Mouse (Mus musculus) embryonic facial prominence, embryonic 13.5 days (tissue): ENCODE data around the gene Nol12. TPM values are rescaled to one million over a fixed set of nuclear protein-coding genes. Genes with fewer than 3 reads are reported as not detected.

ENCODE experiments used
- ATAC-seq: fragments of 200-750 bp; cut with Nextera tagmentation; 2 replicates; pipeline ENCODE4 v1.8.0; 2017; ENCODE audit warnings: low read depth; ENCODE audit not compliant: insufficient number of reproducible peaks, insufficient read depth, low FRiP score, low TSS enrichment
- H3K27ac ChIP-seq: fragments of 300-500 bp; sonication (generic); 2 replicates; pipeline ENCODE4 v1.5.1; 2015; ENCODE audit warnings: moderate library complexity, mild to moderate bottlenecking, inconsistent platforms
- H3K27me3 ChIP-seq: fragments of 300-500 bp; sonication (generic); 2 replicates; pipeline ENCODE4 v1.6.1; 2015; ENCODE audit warnings: mild to moderate bottlenecking, inconsistent platforms
- H3K36me3 ChIP-seq: fragments of 300-500 bp; sonication (generic); 2 replicates; pipeline ENCODE4 v1.6.1; 2015; ENCODE audit warnings: mild to moderate bottlenecking, inconsistent platforms
- H3K4me1 ChIP-seq: fragments of 300-500 bp; sonication (generic); 2 replicates; pipeline ENCODE4 v1.6.1; 2015; ENCODE audit warnings: inconsistent platforms
- H3K4me2 ChIP-seq: fragments of 300-500 bp; sonication (generic); 2 replicates; pipeline ENCODE4 v1.6.1; 2015; ENCODE audit warnings: moderate library complexity, mild to moderate bottlenecking, inconsistent platforms
- H3K4me3 ChIP-seq: fragments of 300-500 bp; sonication (generic); 2 replicates; pipeline ENCODE4 v1.5.1; 2015; ENCODE audit warnings: mild to moderate bottlenecking, inconsistent platforms
- H3K9ac ChIP-seq: fragments of 300-500 bp; sonication (generic); 2 replicates; pipeline ENCODE4 v1.6.1; 2015; ENCODE audit warnings: mild to moderate bottlenecking, inconsistent platforms
- H3K9me3 ChIP-seq: fragments of 300-500 bp; sonication (generic); 2 replicates; pipeline ENCODE4 v1.6.1; 2016; ENCODE audit warnings: inconsistent platforms
- WGBS: fragments of 180-500 bp; shearing (Covaris S2); methylation state at CpG from one replicate; pipeline ENCODE4 v1.1.7; 2015; ENCODE audit warnings: mixed read lengths; 5-methylcytosine and 5-hydroxymethylcytosine counted together
- microRNA-seq: library from miRNA; unstranded; fragments of <30 nt; microRNA quantifications from one replicate; pipeline ENCODE4, GENCODE M21; 2016
- polyA plus RNA-seq: library from polyadenylated mRNA; unstranded; fragments of >200 nt; fragmentation: Nextera tagmentation; extraction: Ambion mirVana; gene quantifications from 2 replicates; pipeline ENCODE4 v1.2.1, GENCODE M21; 2015

The Nol12 gene
- polyA plus RNA-seq, 1 experiment from 2014 or later, result 54.1 TPM

DNA sequence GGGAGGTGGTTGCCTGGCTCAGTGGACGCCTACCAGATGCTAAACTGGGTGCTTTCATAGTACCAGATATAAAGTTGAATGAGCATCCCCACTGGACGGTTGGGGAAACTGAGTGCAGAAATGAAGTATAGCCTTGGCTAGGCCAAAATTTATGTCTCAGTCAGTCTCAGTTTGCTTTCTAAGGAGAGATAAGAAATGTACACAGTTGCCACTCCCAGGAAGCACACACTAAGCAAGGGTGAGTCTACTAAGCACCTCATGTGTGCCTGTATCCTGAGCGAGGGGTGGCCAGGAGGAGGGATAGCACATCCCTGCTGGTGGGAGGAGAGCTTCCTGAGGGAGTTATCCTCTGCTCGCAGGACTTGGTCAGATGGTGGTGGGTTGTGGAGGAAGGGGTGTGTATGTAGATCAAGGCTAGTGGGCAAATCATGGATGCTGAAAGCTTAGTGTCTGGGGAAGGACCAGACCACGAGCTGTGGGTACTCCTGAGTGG is 49.6 kb downstream of the Nol12 start:
- peaks cover 22% of the 10 kb centered on the region for H3K36me3 ChIP-seq
- peak overlapping the region; percentile 94 for H3K9ac ChIP-seq
- peak overlapping the region; percentile 94 for H3K4me2 ChIP-seq
- H3K4me3 ChIP-seq, result peak overlapping the region; percentile 97
- no peak for ATAC-seq
- H3K4me1 ChIP-seq, result peaks cover 71% of the 10 kb centered on the region
- WGBS, result 43% methylated on average over 5 of the region's 5 CpGs
- H3K27ac ChIP-seq, result peak overlapping the region; percentile 90
- H3K9me3 ChIP-seq, result no peaks in the 10 kb centered on the region
- no peaks in the 10 kb centered on the region for H3K27me3 ChIP-seq

- Histone ChIP-seq H3K27ac (0 out of 2 replicates have a peak overlapping the region, but pooled peaks have one; percentile 16), H3K4me1 (peaks cover 61% of the 10 kb centered on the region), H3K4me3 (no peak overlapping the region), H3K9ac (peak overlapping the region; percentile 51), H3K36me3 (peaks cover 45% of the 10 kb centered on the region), H3K27me3 (no peaks in the 10 kb centered on the region), H3K9me3 (no peaks in the 10 kb centered on the region), H3K4me2 (no peak overlapping the region)
- WGBS, result 58% methylated on average over 11 of the region's 11 CpGs
- ATAC-seq, result no peak
Measured at GRCm38 (mm10) chr15:78986536-78987220, 51.9 kb downstream of the Nol12 start.

- Histone ChIP-seq H3K4me2 (no peak overlapping the region), H3K27ac (peak overlapping the region; percentile 51), H3K4me3 (no peak overlapping the region), H3K9ac (0 out of 2 replicates have a peak overlapping the region, but pooled peaks have one; percentile 46), H3K27me3 (no peaks in the 10 kb centered on the region), H3K4me1 (peaks cover 52% of the 10 kb centered on the region), H3K9me3 (no peaks in the 10 kb centered on the region), H3K36me3 (peaks cover 64% of the 10 kb centered on the region)
- WGBS, result 61% methylated on average over 14 of the region's 14 CpGs
- no peak for ATAC-seq
Measured at GRCm38 (mm10) chr15:78988499-78988971, 53.8 kb downstream of the Nol12 start.

- 81% methylated on average over 14 of the region's 14 CpGs for WGBS
- no peak overlapping the region; the same call in 1 of the 2 replicates for H3K27ac ChIP-seq
- no peak for ATAC-seq
- H3K9ac ChIP-seq, result no peak overlapping the region
- H3K4me2 ChIP-seq, result no peak overlapping the region
- no peaks in the 10 kb centered on the region for H3K27me3 ChIP-seq
- H3K4me1 ChIP-seq, result peaks cover 43% of the 10 kb centered on the region
- no peaks in the 10 kb centered on the region for H3K9me3 ChIP-seq
- no peak overlapping the region for H3K4me3 ChIP-seq
- peaks cover 73% of the 10 kb centered on the region for H3K36me3 ChIP-seq
Measured at GRCm38 (mm10) chr15:78989152-78990092, 54.7 kb downstream of the Nol12 start.

DNA sequence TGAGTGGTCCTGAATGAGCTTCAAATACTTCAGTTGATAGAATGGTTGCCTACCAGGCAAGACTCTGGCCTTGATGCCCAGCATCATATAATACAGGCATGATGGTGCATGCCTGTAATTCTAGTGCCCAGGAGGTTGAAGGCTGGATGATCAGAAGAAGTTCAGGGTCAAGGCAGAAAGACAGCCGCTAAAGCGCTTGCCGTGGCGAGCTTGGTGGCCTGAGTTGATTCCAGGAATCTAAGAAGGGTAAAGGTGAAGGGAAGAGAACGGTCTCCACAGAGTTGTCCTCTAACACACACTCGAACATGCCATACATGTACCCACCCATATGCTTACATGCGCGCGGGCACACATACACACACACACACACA is 55.3 kb downstream of the Nol12 start:
- H3K9me3 ChIP-seq, result no peaks in the 10 kb centered on the region
- H3K36me3 ChIP-seq, result peaks cover 79% of the 10 kb centered on the region
- H3K27ac ChIP-seq, result no peak overlapping the region
- H3K9ac ChIP-seq, result no peak overlapping the region
- peaks cover 36% of the 10 kb centered on the region for H3K4me1 ChIP-seq
- WGBS, result 96% methylated on average over 9 of the region's 9 CpGs
- no peak overlapping the region for H3K4me3 ChIP-seq
- no peaks in the 10 kb centered on the region for H3K27me3 ChIP-seq
- no peak overlapping the region for H3K4me2 ChIP-seq
- ATAC-seq, result no peak

DNA sequence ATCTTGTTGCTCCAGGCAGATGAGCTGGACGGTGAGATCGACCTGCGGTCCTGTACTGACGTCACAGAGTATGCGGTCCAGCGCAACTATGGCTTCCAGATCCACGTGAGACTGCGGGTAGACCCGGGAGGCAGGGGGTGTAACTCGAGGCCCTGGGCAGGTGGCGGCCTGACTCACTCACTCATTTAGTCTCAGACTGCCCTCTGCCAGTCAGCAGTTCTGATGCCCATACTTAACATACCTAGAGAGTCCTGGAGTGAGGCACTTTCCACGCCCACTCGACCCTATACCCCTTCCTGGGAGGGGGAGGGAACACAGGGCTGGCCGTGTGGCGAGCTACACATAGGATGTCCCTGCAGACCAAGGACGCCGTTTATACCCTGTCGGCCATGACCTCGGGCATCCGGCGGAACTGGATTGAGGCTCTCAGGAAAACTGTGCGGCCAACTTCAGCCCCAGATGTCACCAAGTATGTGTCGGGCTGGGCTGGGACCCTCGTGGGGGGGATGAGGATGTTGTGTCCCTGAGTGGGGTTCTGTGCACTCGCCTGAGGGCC is 56.3 kb downstream of the Nol12 start:
- WGBS, result 91% methylated on average over 25 of the region's 25 CpGs
- no peak overlapping the region for H3K27ac ChIP-seq
- no peaks in the 10 kb centered on the region for H3K9me3 ChIP-seq
- no peak for ATAC-seq
- no peak overlapping the region for H3K4me2 ChIP-seq
- H3K36me3 ChIP-seq, result peaks cover 89% of the 10 kb centered on the region
- peaks cover 28% of the 10 kb centered on the region for H3K4me1 ChIP-seq
- no peaks in the 10 kb centered on the region for H3K27me3 ChIP-seq
- H3K9ac ChIP-seq, result no peak overlapping the region; the same call in 1 of the 2 replicates
- H3K4me3 ChIP-seq, result no peak overlapping the region

DNA sequence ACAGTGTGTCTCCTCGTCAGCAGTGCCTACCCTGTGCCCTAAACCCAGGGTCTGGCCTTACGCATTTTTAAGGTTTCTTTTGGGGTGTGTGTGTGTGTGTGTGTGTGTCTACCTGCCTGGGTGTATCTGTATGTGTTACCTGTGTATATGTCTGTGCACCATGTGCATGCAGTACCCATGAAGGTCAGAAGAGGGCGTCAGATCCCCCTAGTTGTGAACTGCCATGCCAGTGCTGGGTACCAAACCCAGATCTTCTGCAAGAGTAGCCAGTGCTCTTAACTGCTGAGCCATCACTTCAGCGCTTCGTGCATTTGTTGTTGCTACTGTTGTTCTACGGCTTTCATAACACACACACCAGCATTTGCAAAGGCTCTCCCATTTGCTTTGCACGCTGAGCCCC is 57.5 kb downstream of the Nol12 start:
- no peaks in the 10 kb centered on the region for H3K9me3 ChIP-seq
- H3K36me3 ChIP-seq, result peaks cover 97% of the 10 kb centered on the region
- 92% methylated on average over 7 of the region's 7 CpGs for WGBS

DNA sequence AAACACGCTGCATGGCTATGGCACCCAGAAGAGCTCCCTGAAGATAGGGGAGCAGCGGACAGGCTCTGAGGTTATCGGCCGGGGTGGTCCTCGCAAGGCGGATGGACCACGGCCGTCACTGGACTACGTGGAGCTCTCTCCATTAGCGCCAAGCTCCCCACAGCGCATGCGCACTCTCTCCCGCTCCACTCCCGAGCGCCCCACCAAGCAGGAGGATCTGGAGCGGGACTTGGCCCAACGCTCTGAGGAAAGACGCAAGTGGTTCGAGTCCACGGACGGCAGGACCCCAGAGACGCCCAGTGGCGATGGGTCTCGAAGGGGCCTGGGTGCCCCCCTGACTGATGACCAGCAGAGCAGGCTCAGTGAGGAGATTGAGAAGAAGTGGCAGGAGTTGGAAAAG is 58.2 kb downstream of the Nol12 start:
- Histone ChIP-seq H3K4me3 (no peak overlapping the region), H3K4me2 (no peak overlapping the region), H3K4me1 (peaks cover 13% of the 10 kb centered on the region), H3K27ac (no peak overlapping the region), H3K36me3 (peaks cover 98% of the 10 kb centered on the region), H3K27me3 (no peaks in the 10 kb centered on the region), H3K9me3 (no peaks in the 10 kb centered on the region), H3K9ac (no peak overlapping the region)
- ATAC-seq, result no peak
- WGBS, result 96% methylated on average over 24 of the region's 24 CpGs

More for the DNA sequence above, 57.5 kb downstream of the Nol12 start:
- Histone ChIP-seq H3K4me1 (peaks cover 16% of the 10 kb centered on the region), H3K27me3 (no peaks in the 10 kb centered on the region), H3K9ac (no peak overlapping the region), H3K4me3 (no peak overlapping the region), H3K27ac (no peak overlapping the region), H3K4me2 (no peak overlapping the region)
- no peak for ATAC-seq

Small RNA genes within 50 kb of the gene (microRNA-seq; reads per million reads assigned to microRNA genes)
- not detected for gene Mir6955

Other genes with a start within 250 kb of the Nol12 start
- gene Elfn2, start 216.2 kb upstream of the Nol12 start, polyA plus RNA-seq, result 0.06 TPM in 1 of 2 replicates, not detected in the other
- gene Mfng, start 161.5 kb upstream of the Nol12 start, polyA plus RNA-seq, result 16.1 and 18.8 TPM in 2 replicates
- gene Card10, start 131.9 kb upstream of the Nol12 start, polyA plus RNA-seq, result 3.0 and 3.2 TPM in 2 replicates
- 25.2 and 28.6 TPM in 2 replicates for gene Cdc42ep1, start 92.3 kb upstream of the Nol12 start, polyA plus RNA-seq
- gene Lgals2, start 79.4 kb upstream of the Nol12 start, polyA plus RNA-seq, result 1.3 TPM in 1 of 2 replicates, not detected in the other
- gene Gga1, start 57.7 kb upstream of the Nol12 start, polyA plus RNA-seq, result 42.5 and 51.8 TPM in 2 replicates
- 0.18 and 0.25 TPM in 2 replicates for gene Gm49510, start 35.3 kb upstream of the Nol12 start, polyA plus RNA-seq
- 53.3 and 54.4 TPM in 2 replicates for gene Sh3bp1, start 35.2 kb upstream of the Nol12 start, polyA plus RNA-seq
- gene Pdxp, start 21.0 kb upstream of the Nol12 start, polyA plus RNA-seq, result 18.7 and 23.2 TPM in 2 replicates
- 2,193 and 2,304 TPM in 2 replicates for gene Lgals1, start 8.2 kb upstream of the Nol12 start, polyA plus RNA-seq
- 37.8 and 38.7 TPM in 2 replicates for gene Triobp, start 12.8 kb downstream of the Nol12 start, polyA plus RNA-seq
- gene H1f0, start 93.5 kb downstream of the Nol12 start, polyA plus RNA-seq, result 533 and 546 TPM in 2 replicates
- not detected in 2 replicates for gene Galr3, start 107.0 kb downstream of the Nol12 start, polyA plus RNA-seq
- gene Ankrd54, start 128.0 kb downstream of the Nol12 start, polyA plus RNA-seq, result 54.1 and 57.7 TPM in 2 replicates
- 232 and 244 TPM in 2 replicates for gene Eif3l, start 140.2 kb downstream of the Nol12 start, polyA plus RNA-seq
- 12.8 and 13.8 TPM in 2 replicates for gene Micall1, start 174.0 kb downstream of the Nol12 start, polyA plus RNA-seq
- 348 and 353 TPM in 2 replicates for gene Polr2f, start 206.1 kb downstream of the Nol12 start, polyA plus RNA-seq
- gene 1700088E04Rik, start 206.3 kb downstream of the Nol12 start, polyA plus RNA-seq, result 9.7 and 10.2 TPM in 2 replicates
- 8.0 and 11.6 TPM in 2 replicates for gene Sox10, start 230.3 kb downstream of the Nol12 start, polyA plus RNA-seq